Mouse (Mus musculus): ENCODE results near the gene Ptpro.

DNA sequence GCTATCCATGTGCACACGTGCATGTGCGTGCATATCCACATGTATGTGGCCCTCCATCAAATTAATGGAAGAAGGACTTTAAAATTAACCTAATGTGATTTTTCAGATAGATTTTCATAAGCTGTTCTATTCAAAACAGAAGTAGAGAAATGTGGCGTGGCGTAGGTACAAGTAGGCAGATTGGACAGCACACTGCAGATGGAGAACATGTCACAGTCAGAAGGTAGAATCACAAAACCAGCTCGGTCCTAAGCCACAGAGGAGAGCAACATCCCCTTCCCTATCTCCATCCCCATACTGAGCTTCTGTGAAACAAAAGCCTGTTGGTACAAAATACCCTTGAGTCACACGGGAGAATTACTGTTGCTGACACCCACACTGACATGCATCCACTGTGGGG is 34.3 kb downstream of the Ptpro start:
- TF ChIP-seq POLR2A (IDR thresholded peaks at IDR 0.05; ENCODE audit: control insufficient read depth, extremely low read depth, insufficient read depth, low read length, poor library complexity) (no peak), CTCF (IDR thresholded peaks at IDR 0.05; ENCODE audit: borderline replicate concordance, control insufficient read depth, extremely low read depth, insufficient read depth, low read length, poor library complexity) (no peak)
